Mouse (Mus musculus): ENCODE results near the gene Oas2.

Gene Oas2

GRCm38 (mm10) chr5:120687897-120688296 is 61.8 kb downstream of the Oas2 start:
- TF ChIP-seq GATA4 (IDR thresholded peaks at IDR 0.05; ENCODE audit: insufficient replicate concordance, low read length), result no peak

GRCm38 (mm10) chr5:120687484-120687851 is 62.2 kb downstream of the Oas2 start:
- no peak for TF ChIP-seq GATA4 (IDR thresholded peaks at IDR 0.05; ENCODE audit: insufficient replicate concordance, low read length)

- no peak for TF ChIP-seq GATA4 (IDR thresholded peaks at IDR 0.05; ENCODE audit: insufficient replicate concordance, low read length)
Measured at GRCm38 (mm10) chr5:120686749-120687483, 62.7 kb downstream of the Oas2 start.

- no peak for TF ChIP-seq GATA4 (IDR thresholded peaks at IDR 0.05; ENCODE audit: insufficient replicate concordance, low read length)
Measured at GRCm38 (mm10) chr5:120685678-120686077, 64.0 kb downstream of the Oas2 start.

- TF ChIP-seq GATA4 (IDR thresholded peaks at IDR 0.05; ENCODE audit: insufficient replicate concordance, low read length), result no peak
Measured at GRCm38 (mm10) chr5:120682982-120683771, 66.5 kb downstream of the Oas2 start.

DNA sequence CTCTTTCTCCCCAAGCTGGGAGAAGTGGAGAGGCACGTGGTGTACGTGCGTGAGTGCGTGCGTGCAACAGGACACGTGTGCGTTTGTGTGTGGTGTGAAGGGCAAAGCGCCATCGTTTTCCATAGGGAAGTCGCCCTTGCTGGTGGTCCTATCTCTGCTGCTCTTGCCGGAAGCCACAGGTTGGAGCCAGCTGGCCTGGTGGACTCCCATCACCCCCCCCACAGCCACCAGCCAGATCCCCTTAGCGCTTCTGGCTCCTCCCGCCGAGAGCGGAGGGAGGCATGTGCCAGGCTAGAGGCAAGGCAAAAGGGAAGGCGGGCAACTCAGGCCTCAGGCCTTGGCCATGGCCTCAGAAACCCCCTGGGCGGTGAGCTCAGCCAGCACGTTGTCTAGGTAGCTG is 68.7 kb downstream of the Oas2 start:
- no peak for TF ChIP-seq GATA4 (IDR thresholded peaks at IDR 0.05; ENCODE audit: insufficient replicate concordance, low read length)
